Mouse (Mus musculus) liver, postnatal 0 days (tissue): ENCODE results near the gene Olfr578.

Experiments used
- CTCF ChIP-seq: sonication (generic); IDR thresholded peaks from 2 replicates; pipeline ENCODE4 v1.5.1; 2016; ENCODE audit warnings: antibody characterized with exemption, low read depth
- EP300 ChIP-seq: IDR thresholded peaks from 2 replicates; pipeline ENCODE4 v1.6.1; 2016; ENCODE audit warnings: antibody characterized with exemption, low read depth, mild to moderate bottlenecking

DNA sequence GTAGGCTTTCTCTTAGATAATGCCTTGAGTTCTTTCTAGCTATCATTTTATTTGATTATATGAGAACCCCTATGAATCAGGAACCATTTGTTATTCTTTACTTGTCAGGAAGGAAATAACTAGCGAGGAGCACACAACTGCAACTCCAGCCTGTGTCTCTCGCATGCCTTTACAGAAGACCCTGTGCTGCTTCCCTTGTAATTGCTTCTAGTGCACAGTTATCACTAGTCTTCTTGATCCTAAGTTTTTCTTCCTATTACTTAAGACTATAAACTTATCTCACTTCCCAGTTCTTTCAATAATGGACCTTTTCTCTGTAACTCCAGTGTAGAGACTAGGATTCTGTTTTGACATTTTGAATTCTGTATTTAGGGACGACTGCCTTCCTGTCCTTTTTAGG, 31.0 kb downstream of the Olfr578 start:
- TF ChIP-seq CTCF (no peak), EP300 (no peak)
